Mouse (Mus musculus): ENCODE results near the gene Ptgs2. TPM values are rescaled to one million over a fixed set of nuclear protein-coding genes. Genes with fewer than 3 reads are reported as not detected.

Ptgs2 gene
- total RNA-seq, 4 experiments from 2014 or later: 15.5 to 17.8 (median 16.7) TPM

- no peak for DNase-seq (ENCODE audit: low spot score in 2 of 2)
Observed at GRCm38 (mm10) chr1:150147272-150147671, 47.4 kb downstream of the Ptgs2 start.

GRCm38 (mm10) chr1:150151411-150151810, 51.6 kb downstream of the Ptgs2 start:
- no peak for DNase-seq (ENCODE audit: low spot score in 2 of 2)

Small RNA genes within 50 kb of the gene (microRNA-seq; reads per million reads assigned to microRNA genes)
- 0 reads per million in 2 experiments for gene Gm44329

Other genes starting within 250 kb of the Ptgs2 start
- 1 to 10 TPM; 2.7 to 5.2 (median 3.9) TPM for gene Pla2g4a, start 138.7 kb upstream of the Ptgs2 start, total RNA-seq (2022)
- gene Pdc, start 219.4 kb downstream of the Ptgs2 start, total RNA-seq (2022): not detected